Mouse (Mus musculus): ENCODE results near the gene Unc80. TPM values are rescaled to one million over a fixed set of nuclear protein-coding genes. Genes with fewer than 3 reads are reported as not detected.

The Unc80 gene
- total RNA-seq, 2 experiments from 2014 or later = 0.11 to 0.29 TPM

- peak; percentile 94 for DNase-seq
- intact Hi-C loops (cut with DNase I; ENCODE audit: low total_unique reads) = no loop called here
Observed at GRCm38 (mm10) chr1:66700693-66701575, 232.8 kb downstream of the Unc80 start, which contains the start of gene Rpe. Gene Rpe (plus strand): TSS chr1:66700831.

- no peak for DNase-seq
- intact Hi-C loops (cut with DNase I; ENCODE audit: low total_unique reads) = no loop called here
Observed at GRCm38 (mm10) chr1:66701576-66701940, 233.4 kb downstream of the Unc80 start.

- DNase-seq = no peak
- intact Hi-C loops (cut with DNase I; ENCODE audit: low total_unique reads) = no loop called here
Observed at GRCm38 (mm10) chr1:66702623-66703345, 234.6 kb downstream of the Unc80 start.

- intact Hi-C loops (cut with DNase I; ENCODE audit: low total_unique reads) = no loop called here
Observed at GRCm38 (mm10) chr1:66704523-66704922, 236.4 kb downstream of the Unc80 start.

GRCm38 (mm10) chr1:66712859-66713258 is 244.7 kb downstream of the Unc80 start:
- intact Hi-C loops (cut with DNase I; ENCODE audit: low total_unique reads) = no loop called here
- DNase-seq = no peak

More at GRCm38 (mm10) chr1:66704523-66704922, 236.4 kb downstream of the Unc80 start:
- DNase-seq = no peak

GRCm38 (mm10) chr1:66730581-66730980 is 262.4 kb downstream of the Unc80 start:
- no peak for DNase-seq
- intact Hi-C loops (cut with DNase I; ENCODE audit: low total_unique reads) = no loop called here

Other genes starting within 250 kb of the Unc80 start
- 1 to 10 TPM; 8.0 to 8.3 TPM for gene Rpe, start 232.5 kb downstream of the Unc80 start, total RNA-seq (2021)